Mouse (Mus musculus) WW6 (cell line): ENCODE measurements around the gene Osbpl9.

Source experiments
- DNase-seq: peaks from one replicate; pipeline ENCODE4 v3.0.0-alpha.2; 2013; ENCODE audit warnings: low read depth, low spot score

The Osbpl9 gene

GRCm38 (mm10) chr4:109105254-109105653 is 96.8 kb downstream of the Osbpl9 start:
- no peak for DNase-seq

- DNase-seq, result no peak
Observed at GRCm38 (mm10) chr4:109103145-109103883, 98.8 kb downstream of the Osbpl9 start.

GRCm38 (mm10) chr4:109102574-109102973 is 99.5 kb downstream of the Osbpl9 start:
- DNase-seq, result no peak

- DNase-seq, result no peak
Observed at GRCm38 (mm10) chr4:109098861-109099260, 103.2 kb downstream of the Osbpl9 start.

- DNase-seq, result no peak
Observed at GRCm38 (mm10) chr4:109094269-109094668, 107.8 kb downstream of the Osbpl9 start.

- DNase-seq, result no peak
Observed at GRCm38 (mm10) chr4:109092344-109092743, 109.7 kb downstream of the Osbpl9 start.

- DNase-seq, result no peak
Observed at GRCm38 (mm10) chr4:109091241-109091777, 110.8 kb downstream of the Osbpl9 start.

GRCm38 (mm10) chr4:109089999-109090398 is 112.1 kb downstream of the Osbpl9 start:
- no peak for DNase-seq

GRCm38 (mm10) chr4:109089171-109089570 is 112.9 kb downstream of the Osbpl9 start:
- DNase-seq, result no peak

- DNase-seq, result no peak
Observed at GRCm38 (mm10) chr4:109080118-109080517, 122.0 kb downstream of the Osbpl9 start.

- no peak for DNase-seq
Observed at GRCm38 (mm10) chr4:109079676-109080075, 122.4 kb downstream of the Osbpl9 start.

GRCm38 (mm10) chr4:109078941-109079340 is 123.1 kb downstream of the Osbpl9 start:
- DNase-seq, result no peak

GRCm38 (mm10) chr4:109073296-109073695 is 128.8 kb downstream of the Osbpl9 start:
- DNase-seq, result no peak

GRCm38 (mm10) chr4:109072891-109073290 is 129.2 kb downstream of the Osbpl9 start:
- no peak for DNase-seq

- no peak for DNase-seq
Observed at GRCm38 (mm10) chr4:109065714-109066113, 136.4 kb downstream of the Osbpl9 start.

GRCm38 (mm10) chr4:109064941-109065340 is 137.1 kb downstream of the Osbpl9 start:
- DNase-seq, result no peak

- DNase-seq, result no peak
Observed at GRCm38 (mm10) chr4:109059255-109059821, 142.7 kb downstream of the Osbpl9 start.

GRCm38 (mm10) chr4:109057640-109058039 is 144.4 kb downstream of the Osbpl9 start:
- DNase-seq, result no peak

- no peak for DNase-seq
Observed at GRCm38 (mm10) chr4:109056351-109056750, 145.7 kb downstream of the Osbpl9 start.

GRCm38 (mm10) chr4:109054003-109054402 is 148.1 kb downstream of the Osbpl9 start:
- no peak for DNase-seq

GRCm38 (mm10) chr4:109052282-109052681 is 149.8 kb downstream of the Osbpl9 start:
- no peak for DNase-seq

- no peak for DNase-seq
Observed at GRCm38 (mm10) chr4:109048258-109048657, 153.8 kb downstream of the Osbpl9 start.

- no peak for DNase-seq
Observed at GRCm38 (mm10) chr4:109043756-109044155, 158.3 kb downstream of the Osbpl9 start.
